ENCODE assay signal across 21 mouse cellular contexts in the genomic region with DNA sequence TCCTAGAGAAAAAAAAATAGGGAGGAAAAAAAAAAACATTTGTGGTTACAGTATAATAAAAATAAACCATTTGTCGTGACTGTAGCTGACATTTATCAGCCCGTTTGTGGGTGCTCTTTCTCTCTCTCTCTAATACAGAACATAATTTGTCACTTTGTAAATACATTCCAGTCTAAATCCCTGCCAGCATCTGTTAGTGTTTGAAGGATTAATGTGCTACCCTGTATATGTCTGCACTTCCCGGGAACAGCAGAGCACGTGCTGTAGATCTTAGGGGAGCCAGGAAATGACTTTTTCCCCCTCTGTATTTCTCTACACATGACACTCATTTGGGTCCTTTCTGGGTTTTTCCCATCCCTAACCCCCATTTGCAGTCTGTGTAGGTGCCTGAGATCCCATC.
DNase-seq lines count a peak whose midpoint lies in the region; ATAC-seq and TF ChIP-seq lines count a peak whose summit lies in the region.
"Had no signal": no experiment of that assay in that cellular context is flagged by ENCODE, and none has a peak within 500 bp of the region (broad histone marks: within the 10 kb centered on the region; RNA-seq: fewer than 3 reads in every experiment).

No protein-coding gene starts in this region.

- H3K4me1 ChIP-seq in embryonic facial prominence, embryonic 11.5 days (ENCODE audit: control insufficient read depth, insufficient read depth, low read length) = no peaks in the 10 kb centered on the region
- peaks cover 5% of the 10 kb centered on the region; the same call in 1 of the 2 replicates for H3K4me1 ChIP-seq in embryonic facial prominence, embryonic 10.5 days
- peaks cover 6% of the 10 kb centered on the region; the same call in 1 of the 2 replicates for H3K4me1 ChIP-seq in limb, embryonic 11.5 days (ENCODE audit: control insufficient read depth, insufficient read depth, low read length)
- peaks cover 18% of the 10 kb centered on the region for H3K4me1 ChIP-seq in limb, embryonic 10.5 days
- H3K4me1 ChIP-seq in limb, embryonic 14.5 days (ENCODE audit: control insufficient read depth, insufficient read depth, low read length) = 0 out of 2 replicates have a peak, but pooled peaks cover 3% of the 10 kb centered on the region
- H3K4me1 ChIP-seq in hindbrain, embryonic 16.5 days (ENCODE audit: control insufficient read depth, insufficient read depth, low read depth, low read length) = no peaks in the 10 kb centered on the region
- H3K4me1 ChIP-seq: limb, embryonic 15.5 days; liver, embryonic 15.5 days; midbrain, embryonic 15.5 days had no signal

- no peak for TF ChIP-seq POLR2A in limb, embryonic 14.5 days (IDR thresholded peaks at IDR 0.05; ENCODE audit: borderline replicate concordance, extremely low read depth, insufficient read depth, insufficient read length)

- DNase-seq in embryonic facial prominence, embryonic 11.5 days (ENCODE audit: low spot score) = peak; percentile 26
- DNase-seq in embryonic facial prominence, embryonic 10.5 days (ENCODE audit: low spot score) = no peak
- DNase-seq in limb, embryonic 11.5 days (ENCODE audit: low spot score) = no peak
- no peak for DNase-seq in limb, embryonic 10.5 days (ENCODE audit: low spot score)
- peak; percentile 47 for DNase-seq in limb, embryonic 14.5 days (ENCODE audit: low spot score)
- no peak for DNase-seq in cerebellum, postnatal 4 days (ENCODE audit: low spot score in 2 of 2)
- DNase-seq: gastrocnemius, postnatal 25 days; heart, adult 2 months; heart, postnatal 36 days; kidney, adult 11 months; right cerebral cortex, postnatal 14 days; spleen, adult 18-20 months had no signal

- H3K79me3 ChIP-seq in C2C12 (ENCODE audit: low read depth) = no peaks in the 10 kb centered on the region

- WGBS in embryonic facial prominence, embryonic 11.5 days = 47% methylated on average over 4 of the region's 4 CpGs
- 63% methylated on average over 4 of the region's 4 CpGs for WGBS in embryonic facial prominence, embryonic 10.5 days
- WGBS in limb, embryonic 11.5 days = 19% methylated on average over 4 of the region's 4 CpGs
- 38% methylated on average over 4 of the region's 4 CpGs for WGBS in limb, embryonic 10.5 days
- 13% methylated on average over 4 of the region's 4 CpGs for WGBS in limb, embryonic 14.5 days
- 58% methylated on average over 4 of the region's 4 CpGs for WGBS in hindbrain, embryonic 16.5 days

- H3K36me3 ChIP-seq in embryonic facial prominence, embryonic 11.5 days (replicated peaks; ENCODE audit: control insufficient read depth, insufficient read depth, low read depth, low read length) = no peaks in the 10 kb centered on the region
- H3K36me3 ChIP-seq in embryonic facial prominence, embryonic 10.5 days (replicated peaks) = no peaks in the 10 kb centered on the region
- no peaks in the 10 kb centered on the region for H3K36me3 ChIP-seq in limb, embryonic 11.5 days (ENCODE audit: control insufficient read depth, insufficient read depth, low read length)
- H3K36me3 ChIP-seq in limb, embryonic 10.5 days = no peaks in the 10 kb centered on the region
- H3K36me3 ChIP-seq in C2C12 (ENCODE audit: control insufficient read depth, insufficient read depth) = no peaks in the 10 kb centered on the region
- H3K36me3 ChIP-seq in limb, embryonic 14.5 days (ENCODE audit: control insufficient read depth, insufficient read depth, low read length) = no peaks in the 10 kb centered on the region
- no peaks in the 10 kb centered on the region for H3K36me3 ChIP-seq in hindbrain, embryonic 16.5 days (ENCODE audit: control insufficient read depth, insufficient read depth, low read length)
- H3K36me3 ChIP-seq: limb, embryonic 15.5 days; liver, embryonic 15.5 days; midbrain, embryonic 15.5 days had no signal

- no peak overlapping the region for H3K9ac ChIP-seq in embryonic facial prominence, embryonic 11.5 days (replicated peaks; ENCODE audit: low read length)
- H3K9ac ChIP-seq in limb, embryonic 11.5 days (ENCODE audit: low read length) = no peak overlapping the region
- no peak overlapping the region for H3K9ac ChIP-seq in limb, embryonic 14.5 days (ENCODE audit: low read depth, low read length, severe bottlenecking)
- H3K9ac ChIP-seq in hindbrain, embryonic 16.5 days (ENCODE audit: low read depth, low read length) = no peak overlapping the region
- H3K9ac ChIP-seq: hindbrain, embryonic 14.5 days; limb, embryonic 15.5 days; liver, embryonic 15.5 days; midbrain, embryonic 15.5 days had no signal

- no peak overlapping the region for H3K4me3 ChIP-seq in embryonic facial prominence, embryonic 11.5 days (ENCODE audit: low read depth, low read length)
- H3K4me3 ChIP-seq in embryonic facial prominence, embryonic 10.5 days = no peak overlapping the region
- H3K4me3 ChIP-seq in limb, embryonic 11.5 days (ENCODE audit: low read depth, low read length) = no peak overlapping the region
- no peak overlapping the region for H3K4me3 ChIP-seq in limb, embryonic 10.5 days
- no peak overlapping the region for H3K4me3 ChIP-seq in C2C12 (ENCODE audit: insufficient read depth, poor library complexity, severe bottlenecking)
- H3K4me3 ChIP-seq in limb, embryonic 14.5 days (replicated peaks; ENCODE audit: low read length) = no peak overlapping the region
- H3K4me3 ChIP-seq in hindbrain, embryonic 16.5 days (ENCODE audit: low read length) = no peak overlapping the region
- H3K4me3 ChIP-seq: erythroblast, embryonic 14.5 days; heart, adult 2 months; limb, embryonic 15.5 days; liver, embryonic 15.5 days; midbrain, embryonic 15.5 days; myocyte had no signal

- no peak overlapping the region for H3K27ac ChIP-seq in embryonic facial prominence, embryonic 11.5 days (replicated peaks; ENCODE audit: low read depth, low read length)
- no peak overlapping the region for H3K27ac ChIP-seq in embryonic facial prominence, embryonic 10.5 days (replicated peaks)
- H3K27ac ChIP-seq in limb, embryonic 11.5 days (replicated peaks; ENCODE audit: low read depth, low read length) = no peak overlapping the region
- no peak overlapping the region for H3K27ac ChIP-seq in limb, embryonic 10.5 days
- no peak overlapping the region for H3K27ac ChIP-seq in limb, embryonic 14.5 days (replicated peaks; ENCODE audit: low read depth, low read length)
- H3K27ac ChIP-seq in hindbrain, embryonic 16.5 days (ENCODE audit: low read depth, low read length) = no peak overlapping the region
- H3K27ac ChIP-seq: heart, adult 2 months; hindbrain, embryonic 14.5 days; limb, embryonic 15.5 days; liver, embryonic 15.5 days; midbrain, embryonic 15.5 days had no signal

- no peak for TF ChIP-seq CTCF in C2C12 (IDR thresholded peaks at IDR 0.05; ENCODE audit: control insufficient read depth, insufficient read depth, insufficient read length)

- ATAC-seq in embryonic facial prominence, embryonic 11.5 days (replicated peaks; ENCODE audit: insufficient number of reproducible peaks, low FRiP score, low TSS enrichment, low read depth) = no peak
- ATAC-seq in limb, embryonic 11.5 days (ENCODE audit: insufficient number of reproducible peaks, low FRiP score, low TSS enrichment, low read depth) = peak; percentile 39; the same call in 1 of the 2 replicates
- no peak for ATAC-seq in limb, embryonic 14.5 days (ENCODE audit: low FRiP score, low read depth)
- no peak for ATAC-seq in hindbrain, embryonic 16.5 days
- ATAC-seq: forebrain, embryonic 14.5 days; midbrain, embryonic 15.5 days had no signal

- H3K27me3 ChIP-seq in embryonic facial prominence, embryonic 11.5 days (ENCODE audit: control insufficient read depth, insufficient read depth, low read length) = no peaks in the 10 kb centered on the region
- H3K27me3 ChIP-seq in embryonic facial prominence, embryonic 10.5 days (replicated peaks; ENCODE audit: low read depth, poor library complexity, severe bottlenecking) = no peaks in the 10 kb centered on the region
- no peaks in the 10 kb centered on the region for H3K27me3 ChIP-seq in limb, embryonic 11.5 days (ENCODE audit: control insufficient read depth, insufficient read depth, low read length)
- H3K27me3 ChIP-seq in limb, embryonic 10.5 days (ENCODE audit: low read depth, poor library complexity, severe bottlenecking) = peaks cover 6% of the 10 kb centered on the region; the same call in 1 of the 2 replicates
- no peaks in the 10 kb centered on the region for H3K27me3 ChIP-seq in C2C12 (ENCODE audit: control insufficient read depth, insufficient read depth, insufficient read length)
- no peaks in the 10 kb centered on the region for H3K27me3 ChIP-seq in limb, embryonic 14.5 days (ENCODE audit: control insufficient read depth, insufficient read depth, low read length)
- H3K27me3 ChIP-seq in hindbrain, embryonic 16.5 days (replicated peaks; ENCODE audit: control insufficient read depth, insufficient read depth, low read length) = no peaks in the 10 kb centered on the region
- H3K27me3 ChIP-seq: liver, embryonic 15.5 days; midbrain, embryonic 15.5 days had no signal

- no peaks in the 10 kb centered on the region for H3K9me3 ChIP-seq in embryonic facial prominence, embryonic 11.5 days (replicated peaks; ENCODE audit: control insufficient read depth, low read length)
- no peaks in the 10 kb centered on the region for H3K9me3 ChIP-seq in embryonic facial prominence, embryonic 10.5 days
- no peaks in the 10 kb centered on the region for H3K9me3 ChIP-seq in limb, embryonic 11.5 days (ENCODE audit: control insufficient read depth, low read length)
- no peaks in the 10 kb centered on the region for H3K9me3 ChIP-seq in limb, embryonic 10.5 days (replicated peaks)
- H3K9me3 ChIP-seq in limb, embryonic 14.5 days (ENCODE audit: control insufficient read depth, low read length) = no peaks in the 10 kb centered on the region
- no peaks in the 10 kb centered on the region for H3K9me3 ChIP-seq in hindbrain, embryonic 16.5 days (ENCODE audit: control insufficient read depth, low read length)
- H3K9me3 ChIP-seq: limb, embryonic 15.5 days; liver, embryonic 15.5 days; midbrain, embryonic 15.5 days had no signal

- H3K79me2 ChIP-seq in C2C12 (ENCODE audit: control insufficient read depth, insufficient read depth) = no peaks in the 10 kb centered on the region

- H3ac ChIP-seq in C2C12 (ENCODE audit: control insufficient read depth, insufficient read length, low read depth) = no peak overlapping the region

- H3K4me2 ChIP-seq in embryonic facial prominence, embryonic 11.5 days (ENCODE audit: low read depth, low read length) = no peak overlapping the region
- no peak overlapping the region for H3K4me2 ChIP-seq in limb, embryonic 11.5 days (ENCODE audit: low read depth, severe bottlenecking)
- H3K4me2 ChIP-seq in limb, embryonic 14.5 days (replicated peaks; ENCODE audit: low read depth, low read length, severe bottlenecking) = no peak overlapping the region
- no peak overlapping the region for H3K4me2 ChIP-seq in hindbrain, embryonic 16.5 days (ENCODE audit: low read length)
- H3K4me2 ChIP-seq: hindbrain, embryonic 14.5 days; limb, embryonic 15.5 days; liver, embryonic 15.5 days; midbrain, embryonic 15.5 days had no signal

TF ChIP-seq in C2C12, 6 proteins besides CTCF, POLR2A, EP300 and RAD21:
- TF ChIP-seq MAX (IDR thresholded peaks at IDR 0.05) (no peak), USF1 (IDR thresholded peaks at IDR 0.05; ENCODE audit: low read depth) (peak; percentile 60), CEBPB (IDR thresholded peaks at IDR 0.05; ENCODE audit: low read depth) (no peak)
TF ChIP-seq in C2C12: peak in this region for 1.

Comparison
In these comparisons a context has a peak if more than half of its experiments do, and no peak if none do; other contexts are left out.
1. DNase-seq: peak in embryonic facial prominence, embryonic 11.5 days (single experiment) and limb, embryonic 14.5 days (single experiment); none in embryonic facial prominence, embryonic 10.5 days (single experiment), limb, embryonic 11.5 days (single experiment), limb, embryonic 10.5 days (single experiment) and cerebellum, postnatal 4 days (0 of 2).